Mouse (Mus musculus) heart, adult 11 months (tissue): ENCODE data around the gene P2rx6.
A peak's percentile ranks its signal among the peaks of the same experiment; 100 is the strongest.
"Not testable (repeated sequence)": the region's sequence is repeated elsewhere in the genome, so short reads cannot be mapped to it uniquely, and the experiment has no call there.

Experiments
- DNase-seq: peaks from one replicate; pipeline ENCODE4 v3.0.0; 2022

Gene P2rx6

DNA sequence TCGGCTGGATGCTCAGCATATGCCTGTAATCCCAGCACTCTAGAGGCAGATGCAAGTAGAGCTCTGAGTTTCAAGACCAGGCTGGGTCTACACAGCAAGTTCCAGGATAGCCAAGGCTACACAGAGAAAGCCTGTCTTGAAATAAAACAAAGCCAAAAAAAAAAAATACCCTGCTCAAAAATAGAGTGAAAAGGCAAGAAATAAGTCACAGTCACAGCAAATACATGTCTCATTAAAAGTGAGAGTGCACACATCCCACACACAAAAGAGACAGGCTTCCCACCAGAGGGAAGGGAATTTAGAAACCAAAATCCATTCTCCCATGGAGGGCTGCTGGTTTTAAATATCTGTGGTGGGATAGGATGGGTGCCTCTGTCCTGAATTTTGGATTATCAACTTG is 1.9 kb downstream of the P2rx6 start:
- DNase-seq = no peak

DNA sequence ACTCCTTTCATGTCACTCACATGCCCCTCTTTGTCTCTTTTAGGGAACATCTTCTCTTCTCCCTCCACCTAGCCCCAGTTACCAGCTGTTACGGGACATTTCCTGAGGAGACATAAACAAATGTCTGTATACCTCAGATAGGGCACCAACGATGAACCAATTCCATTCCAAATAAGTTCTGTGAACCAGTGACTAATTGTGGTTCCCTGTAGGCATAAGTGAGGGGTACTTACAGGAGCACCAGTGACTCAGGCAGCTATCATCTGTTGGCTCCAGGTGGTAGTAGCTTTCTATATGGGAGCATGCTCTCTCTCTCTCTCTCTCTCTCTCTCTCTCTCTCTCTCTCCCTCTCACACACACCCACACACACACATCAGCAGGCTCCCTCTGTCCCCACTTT is 2.5 kb downstream of the P2rx6 start:
- DNase-seq = no peak

- no peak for DNase-seq
Observed at GRCm38 (mm10) chr16:17564771-17565170, 3.1 kb downstream of the P2rx6 start.

DNA sequence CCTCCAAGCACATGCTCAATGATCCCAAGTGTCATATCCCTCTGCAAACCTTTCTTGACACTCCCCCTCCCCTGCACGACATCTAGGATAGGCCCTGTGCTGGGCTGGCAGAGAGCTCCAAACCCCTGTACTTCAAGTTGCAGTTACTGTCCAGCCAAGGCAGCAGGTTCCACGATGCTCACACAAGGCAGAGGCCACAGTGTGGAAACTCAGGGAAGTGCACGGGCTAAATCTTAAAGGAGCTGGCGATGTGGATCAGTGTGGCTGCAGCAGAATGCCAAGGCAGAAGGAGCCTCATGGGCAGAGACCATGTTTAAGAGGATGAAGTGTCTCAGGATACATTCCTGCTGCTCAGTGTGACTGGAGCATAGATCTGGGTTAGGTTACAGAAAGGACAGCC is 4.5 kb downstream of the P2rx6 start:
- DNase-seq = no peak

DNA sequence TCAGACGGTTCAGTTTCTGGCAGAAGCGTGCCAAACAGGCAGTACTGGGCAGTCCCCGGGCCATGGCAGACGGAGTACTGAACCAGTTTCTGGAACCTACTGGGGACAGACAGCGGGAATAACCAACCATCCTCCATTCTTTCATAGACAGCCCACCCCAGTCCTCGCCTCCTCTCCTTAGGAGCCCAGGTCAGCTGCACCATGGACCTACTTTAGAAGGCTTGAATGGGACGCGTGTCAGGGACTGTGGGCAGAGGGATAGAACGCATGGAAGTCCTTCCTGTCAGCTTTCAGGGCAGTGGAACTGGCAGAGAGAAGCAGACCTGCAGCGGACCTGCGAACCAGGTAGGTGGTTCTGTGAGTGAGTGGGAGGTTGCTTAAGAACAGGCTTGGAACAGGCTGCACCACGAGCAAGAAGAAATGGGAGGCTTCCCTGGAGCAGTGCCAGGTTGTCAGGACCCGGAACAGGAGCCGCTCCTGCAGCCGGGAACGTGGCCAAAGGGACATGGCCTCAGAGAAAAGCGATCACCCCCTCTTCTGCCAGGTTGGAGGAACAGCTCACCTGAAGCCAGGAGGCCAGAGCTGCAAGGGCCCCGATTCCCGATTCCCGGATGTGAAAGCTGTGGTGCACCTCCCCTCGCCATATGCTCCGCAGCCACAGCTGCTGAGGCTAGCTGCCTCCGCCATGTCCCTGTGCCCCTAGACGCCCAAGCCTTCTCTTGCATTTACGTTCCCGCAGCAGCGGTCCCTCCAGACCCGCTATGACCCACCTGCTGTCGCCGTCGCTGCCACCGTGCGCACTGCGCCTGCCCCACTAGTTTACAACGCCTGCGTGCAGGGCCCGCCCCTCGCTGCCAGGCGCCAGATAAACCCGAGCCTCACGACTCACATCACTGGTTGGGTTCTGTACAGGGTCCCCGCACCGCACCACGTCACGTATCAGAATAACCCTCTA is 14.5 kb downstream of the P2rx6 start:
- DNase-seq = peak; percentile 91

DNA sequence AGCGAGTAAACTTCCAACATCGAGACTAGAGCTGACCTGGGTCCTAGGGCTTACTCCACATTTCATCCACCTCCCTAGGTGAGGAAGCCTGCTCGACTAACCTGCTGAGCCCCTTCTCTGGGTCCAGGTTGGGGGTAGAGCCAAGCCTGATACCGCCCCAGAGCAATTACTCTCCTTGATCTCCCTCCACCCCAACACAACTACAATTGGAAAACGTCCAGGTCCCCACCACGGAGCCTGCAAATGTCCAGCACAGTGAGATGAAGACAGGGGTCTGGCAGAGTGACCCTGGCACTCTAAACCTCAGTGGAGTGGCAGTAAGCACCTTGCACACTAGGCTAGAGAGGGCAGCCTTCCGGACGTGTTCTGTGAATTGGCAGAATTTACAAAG is 15.1 kb downstream of the P2rx6 start:
- no peak for DNase-seq

DNA sequence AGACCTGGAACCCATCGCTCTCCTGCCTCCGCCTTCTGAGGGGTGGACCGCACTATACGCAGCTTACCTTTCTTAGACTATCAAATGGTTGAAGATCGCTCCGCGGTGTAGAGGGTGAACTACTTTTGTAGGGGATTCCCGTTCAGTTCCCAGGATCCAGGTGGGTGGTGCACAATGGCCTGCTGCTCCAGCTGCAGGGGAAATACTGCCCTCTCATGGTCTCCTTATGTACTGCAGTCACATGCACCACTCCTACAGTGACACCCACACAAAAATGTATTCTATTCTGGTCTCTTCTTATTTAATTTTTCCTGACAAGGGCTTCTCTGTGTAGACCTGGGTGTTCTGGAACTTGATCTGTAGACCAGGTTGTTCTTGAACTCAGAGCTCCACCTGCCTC is 21.4 kb downstream of the P2rx6 start, which contains the start of gene Slc7a4:
Slc7a4 (minus strand) TSS at position 151 of the 400 bp plus-strand sequence.
- DNase-seq = no peak

DNA sequence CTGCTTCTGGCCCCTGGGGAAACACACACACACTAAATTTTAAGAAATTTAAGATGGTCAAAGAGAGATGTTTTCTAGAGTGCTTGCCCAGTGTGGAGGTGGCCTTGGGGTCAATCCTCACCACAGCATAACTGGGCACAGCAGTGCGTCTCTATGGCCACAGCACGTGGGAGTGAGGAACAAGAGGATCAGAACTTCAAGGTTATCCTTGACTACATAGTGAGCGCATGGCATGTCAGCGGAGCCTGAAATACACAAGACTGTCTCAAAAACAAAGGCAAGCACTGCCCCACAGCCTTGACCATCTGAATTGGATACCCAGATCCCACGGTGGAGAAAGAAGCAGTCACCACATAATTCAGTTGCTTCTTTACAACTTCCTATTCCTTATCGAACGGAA is 22.9 kb downstream of the P2rx6 start:
- DNase-seq = no peak

DNA sequence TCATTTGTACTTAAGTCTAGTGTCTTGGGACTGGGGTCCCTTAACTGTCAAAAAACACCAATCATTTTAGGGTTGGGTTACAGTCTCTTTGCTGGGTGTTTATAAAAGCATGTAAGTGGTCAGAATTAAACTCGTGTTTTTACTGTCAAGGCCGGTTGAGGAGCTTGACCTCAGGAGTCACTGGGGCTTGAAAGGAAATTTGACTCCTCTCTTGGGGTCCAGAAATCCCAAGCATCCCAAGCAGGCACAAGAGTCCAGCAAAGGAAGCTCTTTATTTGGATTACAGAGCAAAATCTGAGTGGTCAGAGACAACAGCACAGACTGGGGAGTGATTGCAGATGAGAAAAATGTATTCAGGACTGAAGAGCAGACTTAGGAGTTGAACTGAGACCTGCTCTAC is 29.0 kb downstream of the P2rx6 start:
- no peak for DNase-seq

DNA sequence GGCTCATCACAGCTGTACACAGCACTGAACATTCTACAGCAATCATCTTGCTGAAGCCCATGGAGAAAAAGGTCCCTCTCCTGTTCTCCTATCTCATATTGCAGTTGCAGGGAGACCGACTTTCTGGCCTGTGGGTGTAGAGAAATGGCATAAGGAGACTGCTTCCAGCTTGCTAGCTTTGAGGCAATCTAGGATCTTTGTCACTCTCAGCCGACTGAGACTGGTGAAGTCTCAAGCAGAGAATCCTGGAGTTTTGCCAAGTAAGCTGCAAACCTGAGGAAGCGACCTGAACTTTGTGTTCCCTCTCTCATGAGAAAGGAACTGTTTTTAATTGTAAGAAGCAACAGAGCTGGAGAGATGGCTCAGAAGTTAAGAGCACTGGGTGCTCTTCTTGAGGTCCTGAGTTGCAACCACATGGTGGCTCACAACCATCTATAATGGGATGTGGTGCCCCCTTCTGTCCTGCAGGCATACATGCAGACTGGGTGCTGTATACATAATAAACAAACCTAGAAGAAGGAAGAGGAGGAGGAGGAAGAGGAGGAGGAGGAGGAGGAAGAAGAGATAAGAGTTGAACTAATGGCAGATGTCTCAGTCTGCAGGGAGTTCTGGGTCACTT is 39.4 kb downstream of the P2rx6 start:
- DNase-seq = no peak

- DNase-seq = no peak
Observed at GRCm38 (mm10) chr16:17604941-17605340, 43.3 kb downstream of the P2rx6 start.

GRCm38 (mm10) chr16:17605684-17606083 is 44.0 kb downstream of the P2rx6 start:
- no peak for DNase-seq

DNA sequence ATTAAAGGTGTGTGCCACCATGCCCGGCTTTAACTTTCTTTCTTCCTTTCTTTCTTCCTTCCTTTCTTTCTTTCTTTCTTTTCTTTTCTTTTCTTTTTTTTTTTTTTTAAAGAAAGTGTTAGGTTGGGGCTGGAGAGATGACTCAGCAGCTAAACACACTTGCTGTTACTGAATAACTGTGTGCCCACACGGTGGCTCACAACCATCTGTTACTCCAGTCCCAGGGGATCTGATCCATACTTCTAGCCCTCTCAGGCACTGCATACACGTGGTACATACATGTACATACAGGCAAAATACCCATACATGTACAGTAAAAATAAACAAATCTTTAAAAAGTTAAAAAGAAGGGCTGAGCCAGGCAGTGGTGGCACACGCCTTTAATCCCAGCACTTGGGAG is 49.7 kb downstream of the P2rx6 start:
- DNase-seq = no peak

GRCm38 (mm10) chr16:17614740-17615139 is 53.1 kb downstream of the P2rx6 start:
- DNase-seq = not testable (repeated sequence)

GRCm38 (mm10) chr16:17616212-17616611 is 54.5 kb downstream of the P2rx6 start:
- DNase-seq = no peak

DNA sequence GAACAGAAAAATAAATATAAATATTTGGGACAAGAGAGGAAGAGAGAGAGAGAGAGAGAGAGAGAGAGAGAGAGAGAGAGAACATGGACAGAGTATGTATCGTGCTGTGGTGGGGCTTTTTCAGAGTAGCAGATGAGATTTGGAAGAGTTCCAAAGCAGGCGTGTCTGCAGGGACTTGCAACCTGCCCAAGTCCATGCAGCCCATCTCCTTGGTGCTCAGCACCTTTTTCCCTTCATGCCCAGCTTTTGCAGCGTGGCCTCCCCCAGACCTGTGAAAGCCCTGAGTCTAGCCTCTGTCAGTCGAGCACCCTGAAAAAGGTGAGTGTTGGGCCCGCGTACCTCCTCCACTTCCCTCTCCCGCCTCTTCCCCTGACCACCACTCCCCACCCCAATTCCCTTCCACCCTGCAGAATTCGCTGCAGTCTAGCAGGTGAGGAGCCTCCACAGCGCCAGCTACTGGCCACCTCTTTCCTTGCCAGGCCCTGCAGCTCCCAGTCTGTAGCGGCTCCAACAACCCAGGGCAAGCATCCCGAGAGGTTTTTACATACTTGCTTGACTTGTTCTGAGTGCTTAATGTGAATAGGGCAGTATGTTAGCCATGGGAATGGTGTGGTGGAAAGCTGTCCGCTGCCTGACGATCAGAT is 56.4 kb downstream of the P2rx6 start:
- peak; percentile 91 for DNase-seq

DNA sequence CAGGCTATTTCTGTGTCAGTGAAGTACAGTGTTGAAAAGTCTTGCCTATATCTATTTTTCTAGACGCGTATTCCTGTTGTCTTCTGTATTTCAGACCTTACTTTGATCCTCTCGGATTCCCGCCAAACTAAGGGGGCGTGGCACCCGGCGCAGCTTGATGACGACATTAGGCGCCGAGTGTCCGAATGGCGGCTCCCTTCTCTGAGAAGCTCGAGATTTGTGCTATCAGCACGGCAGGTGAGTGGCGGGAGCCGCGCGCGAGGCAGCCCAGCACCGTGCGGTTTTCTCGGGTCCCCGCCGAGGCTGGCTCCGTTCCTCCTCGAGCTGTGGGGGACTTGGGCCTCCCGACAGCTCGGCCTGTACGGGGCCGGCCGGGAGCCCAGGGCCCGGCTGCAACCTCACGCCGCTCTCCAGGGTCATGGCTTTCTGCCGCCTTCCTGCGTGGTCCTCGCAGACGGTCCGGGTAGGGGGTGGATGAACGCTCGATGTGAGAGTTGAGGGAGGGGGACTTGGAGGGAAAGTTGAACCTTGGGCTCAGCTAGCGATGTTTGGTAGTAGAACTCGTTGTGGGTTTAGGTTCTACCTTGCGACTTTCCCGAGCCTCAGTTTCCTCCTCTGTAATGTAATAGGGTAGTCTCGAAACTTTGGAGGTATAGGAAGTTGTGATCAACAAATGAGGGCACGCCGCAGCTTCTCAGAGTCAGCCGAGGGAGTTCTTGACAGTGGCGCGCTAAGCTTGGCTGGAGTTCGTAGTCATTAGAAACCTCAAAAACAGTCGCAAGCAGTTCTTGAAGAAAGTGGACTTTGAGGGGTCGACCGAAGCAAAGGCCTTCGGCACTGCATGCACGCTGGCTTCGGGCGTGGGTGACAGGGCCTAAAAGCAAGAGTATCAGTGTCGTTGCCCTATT is 57.8 kb downstream of the P2rx6 start, which contains the start of gene Smpd4:
Smpd4 (plus strand) TSS at position 157 of the 908 bp plus-strand sequence.
- DNase-seq = peak; percentile 98

- DNase-seq = no peak
Observed at GRCm38 (mm10) chr16:17621936-17622335, 60.3 kb downstream of the P2rx6 start.

DNA sequence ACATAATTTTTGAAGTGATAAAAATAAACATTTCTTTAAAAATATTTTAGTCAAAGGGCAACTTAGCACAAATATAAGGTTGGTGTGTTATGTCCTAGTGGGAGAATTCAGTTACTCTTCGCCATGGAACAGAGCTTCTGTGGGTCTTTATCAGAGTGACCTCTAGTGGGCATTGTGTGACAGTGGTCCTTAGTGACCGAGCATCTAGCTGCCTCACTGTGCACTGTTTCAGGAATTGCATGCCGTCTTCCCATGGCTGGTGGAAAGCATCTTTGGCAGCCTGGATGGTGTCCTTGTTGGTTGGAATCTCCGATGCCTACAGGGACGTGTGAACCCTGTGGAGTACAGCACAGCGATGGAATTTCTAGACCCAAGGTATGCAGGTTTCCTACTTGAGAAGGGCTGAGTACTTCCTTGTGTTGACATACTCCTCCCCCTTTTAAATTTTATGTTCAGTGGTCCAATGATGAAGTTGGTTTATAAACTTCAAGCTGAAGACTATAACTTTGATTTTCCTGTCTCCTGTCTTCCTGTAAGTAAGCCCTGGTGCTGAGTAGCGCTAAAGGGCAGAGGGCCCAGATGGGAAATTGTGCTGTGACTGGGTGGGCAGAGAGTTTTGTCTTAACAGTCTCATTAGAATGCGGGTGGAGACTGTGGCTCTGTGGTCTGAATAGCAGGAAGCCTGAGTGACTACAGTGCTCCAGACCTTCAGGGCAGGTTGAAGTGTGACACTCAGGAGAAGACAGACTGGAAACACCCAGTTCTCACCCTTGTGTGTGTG is 64.0 kb downstream of the P2rx6 start:
- no peak for DNase-seq

- DNase-seq = no peak
Observed at GRCm38 (mm10) chr16:17626269-17626555, 64.5 kb downstream of the P2rx6 start.
